Mouse (Mus musculus) embryonic stem cell, embryonic (primary cell): Measurements from ENCODE around the gene Cldn22.

ENCODE experiments used
- CTCF ChIA-PET, 4 experiments: fragments of 300-600 bp in 2 of 4; fragments of 350-600 bp in 2 of 4; sonication (Branson Sonifier 250); formaldehyde crosslinking; loops; one replicate each; lab custom pipeline; 2022; ENCODE audit warnings: inconsistent platforms in 2 of 4; lab: Charles Lee
- POLR2A ChIA-PET, 4 experiments: fragments of 300-600 bp in 2 of 4; fragments of 350-600 bp in 2 of 4; sonication (Branson Sonifier 250); formaldehyde crosslinking; loops; one replicate each; lab custom pipeline; 2022; ENCODE audit warnings: antibody characterized with exemption in 4 of 4, inconsistent platforms in 1 of 4; lab: Charles Lee

The Cldn22 gene

DNA sequence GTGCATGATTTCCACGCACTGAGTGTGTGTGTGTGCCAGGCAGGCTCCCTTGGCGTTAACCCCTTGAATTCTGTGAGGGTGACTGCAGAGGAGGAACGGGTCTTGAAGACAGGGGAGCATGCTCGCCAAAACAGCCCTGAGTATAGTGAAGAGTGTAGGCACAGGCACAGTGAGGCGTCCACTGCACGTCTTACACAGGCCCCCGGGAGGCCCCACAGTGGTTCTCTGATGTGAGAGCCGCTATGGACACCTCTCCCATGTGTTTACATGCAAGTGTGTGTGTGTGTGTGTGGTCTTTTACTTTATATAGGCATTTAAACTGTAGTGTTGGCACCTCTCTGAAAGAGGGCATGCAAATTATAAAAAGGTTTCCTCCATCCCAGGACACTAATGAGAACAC, 42.3 kb downstream of the Cldn22 start:
- POLR2A ChIA-PET = interaction anchor here in 2 of 4 experiments (0.7 to 1.7 kb wide), 5 partner anchors 10 to 108 kb away, joined by 3 to 7 read pairs (median 3); no protein-coding TSS in a partner anchor

DNA sequence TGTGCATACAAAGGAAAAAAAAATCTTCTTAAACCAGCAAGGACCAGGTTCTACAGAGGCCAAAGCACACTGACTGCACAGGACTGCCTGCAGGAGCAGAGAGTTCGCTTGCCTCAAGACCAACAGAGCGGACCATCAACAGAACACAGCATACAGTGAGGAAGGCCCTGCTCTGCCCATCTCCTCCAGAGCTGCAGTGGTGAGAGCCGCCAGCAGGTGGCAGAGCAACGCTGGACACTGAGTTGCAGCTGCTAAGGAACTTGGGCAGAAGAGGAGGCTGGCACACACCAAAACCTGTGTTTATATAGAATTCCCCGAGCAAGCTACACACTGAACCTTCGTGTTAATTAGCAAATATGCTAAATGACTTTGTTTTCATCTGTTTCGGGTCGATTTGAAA, 42.8 kb downstream of the Cldn22 start:
- POLR2A ChIA-PET = interaction anchor here in 2 of 4 experiments (0.5 to 1.7 kb wide), 7 partner anchors 10 to 149 kb away, joined by 3 to 7 read pairs (median 3); no protein-coding TSS in a partner anchor
- CTCF ChIA-PET = interaction anchor here (0.6 to 3.8 kb wide), 30 partner anchors 9 to 157 kb away, joined by 3 to 23 read pairs (median 4); no protein-coding TSS in a partner anchor

More for the DNA sequence above, 42.3 kb downstream of the Cldn22 start:
- CTCF ChIA-PET = interaction anchor here (0.6 to 3.8 kb wide), 26 partner anchors 9 to 158 kb away, joined by 3 to 23 read pairs (median 4); no protein-coding TSS in a partner anchor

DNA sequence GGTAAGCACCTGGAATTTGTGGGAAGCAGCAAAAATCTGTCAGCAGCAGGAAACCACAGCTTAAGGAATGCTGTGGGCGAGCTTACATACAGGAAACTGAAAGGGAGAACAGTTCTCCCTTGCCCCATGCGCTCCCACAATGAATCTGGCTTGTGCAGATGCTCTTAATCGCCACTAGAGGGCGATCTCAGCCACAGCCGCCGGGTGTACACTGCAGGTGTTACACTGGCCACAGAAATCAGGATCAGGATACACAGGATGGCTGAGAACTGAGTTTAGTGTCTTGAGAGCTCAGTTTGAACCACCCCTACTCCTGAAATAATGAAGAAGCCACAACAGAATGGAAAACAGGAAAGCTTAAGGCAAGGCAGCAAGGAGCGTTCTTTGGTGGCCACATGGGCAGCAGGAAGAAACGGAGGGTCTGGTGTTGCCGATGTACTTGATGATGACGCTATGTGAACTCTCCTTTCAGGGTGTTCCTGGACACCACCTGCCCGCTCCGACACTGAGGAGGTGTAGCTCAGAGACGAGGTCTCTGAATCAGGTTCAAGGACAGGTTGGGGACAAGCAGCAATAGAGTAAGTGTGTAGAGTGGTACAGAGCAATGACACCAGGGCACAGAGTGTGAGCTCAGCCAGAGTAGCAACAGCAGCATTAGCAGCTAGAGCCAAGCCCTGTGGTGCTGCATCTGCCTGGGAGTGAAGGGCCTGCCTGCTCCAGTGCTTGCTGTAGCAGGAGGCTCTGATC, 48.3 kb downstream of the Cldn22 start:
- CTCF ChIA-PET = interaction anchor here (0.5 to 3.5 kb wide), 33 partner anchors 10 to 274 kb away, joined by 3 to 18 read pairs (median 4); no protein-coding TSS in a partner anchor

DNA sequence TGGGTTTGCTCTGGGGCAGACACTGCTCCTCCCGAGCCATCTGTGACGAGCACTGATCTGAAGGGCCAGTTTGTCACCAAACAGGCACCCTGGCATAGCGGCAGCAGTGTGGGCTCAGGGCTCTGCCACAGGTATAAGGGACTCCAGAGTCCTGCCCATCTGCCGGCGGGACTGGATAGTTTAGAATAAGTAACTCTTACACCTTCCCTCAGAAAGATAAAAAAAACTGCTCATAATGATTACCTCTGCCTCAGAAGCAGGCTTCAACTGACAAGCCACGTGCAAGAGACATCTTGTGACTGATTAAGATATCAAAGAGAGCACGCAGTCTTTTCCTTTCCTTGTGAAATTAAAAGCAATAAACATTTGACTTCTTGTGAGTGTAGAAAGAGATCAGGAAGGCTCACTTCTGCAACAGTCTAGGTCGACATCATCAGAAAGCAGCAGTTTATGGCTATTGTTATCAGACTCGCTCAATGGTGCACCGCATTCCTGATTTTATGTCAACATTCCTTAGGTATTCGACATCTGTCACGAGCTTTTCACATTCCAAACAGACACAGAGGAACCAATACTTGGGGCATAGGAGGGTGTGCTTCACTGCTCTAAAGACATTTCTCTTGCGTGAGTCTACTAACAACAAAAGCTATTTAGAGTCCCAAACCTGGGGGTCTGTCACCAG, 50.4 kb downstream of the Cldn22 start:
- ChIA-PET CTCF (interaction anchor here in 3 of 4 experiments (0.5 to 3.2 kb wide), 6 partner anchors 17 to 391 kb away, joined by 3 to 9 read pairs (median 3); no protein-coding TSS in a partner anchor), POLR2A (interaction anchor here in 2 of 4 experiments (0.8 to 7.3 kb wide), 5 partner anchors 87 to 587 kb away, joined by 3 to 33 read pairs (median 3); partner anchors contain the start of gene Ing2 (in 1 of the 2))

More for the DNA sequence above, 48.3 kb downstream of the Cldn22 start:
- POLR2A ChIA-PET = interaction anchor here (0.5 to 7.3 kb wide), 11 partner anchors 14 to 369 kb away, joined by 3 to 33 read pairs (median 4); no protein-coding TSS in a partner anchor
